Mouse (Mus musculus): ENCODE results near the gene Psma6. TPM values are rescaled to one million over a fixed set of nuclear protein-coding genes. Genes with fewer than 3 reads are reported as not detected.

The Psma6 gene
- polyA plus RNA-seq, 1 experiment from 2014 or later = 378 TPM

- H3K4me3 ChIP-seq = no peak overlapping the region
- H3K27ac ChIP-seq = peak overlapping the region; percentile 90; the same call in 1 of the 2 replicates
- H3K9me3 ChIP-seq = no peaks in the 10 kb centered on the region
- H3K36me3 ChIP-seq = no peaks in the 10 kb centered on the region
- ATAC-seq (ENCODE audit: insufficient number of reproducible peaks, low FRiP score, low TSS enrichment, low read depth) = no peak
- H3K4me2 ChIP-seq = no peak overlapping the region
- WGBS = 78% methylated on average over 4 of the region's 4 CpGs
- H3K9ac ChIP-seq = no peak overlapping the region
- no peaks in the 10 kb centered on the region for H3K27me3 ChIP-seq
- peaks cover 43% of the 10 kb centered on the region for H3K4me1 ChIP-seq
These were observed 61.6 kb downstream of the Psma6 start for GRCm38 (mm10) chr12:55445583-55445982.

GRCm38 (mm10) chr12:55446366-55446745 lies 62.3 kb downstream of the Psma6 start:
- WGBS = 84% methylated on average over 4 of the region's 4 CpGs
- ATAC-seq (ENCODE audit: insufficient number of reproducible peaks, low FRiP score, low TSS enrichment, low read depth) = no peak
- no peak overlapping the region for H3K4me2 ChIP-seq
- H3K27me3 ChIP-seq = no peaks in the 10 kb centered on the region
- H3K36me3 ChIP-seq = no peaks in the 10 kb centered on the region
- peaks cover 43% of the 10 kb centered on the region for H3K4me1 ChIP-seq
- H3K4me3 ChIP-seq = no peak overlapping the region
- peak overlapping the region; percentile 90 for H3K27ac ChIP-seq
- H3K9me3 ChIP-seq = no peaks in the 10 kb centered on the region
- H3K9ac ChIP-seq = no peak overlapping the region

DNA sequence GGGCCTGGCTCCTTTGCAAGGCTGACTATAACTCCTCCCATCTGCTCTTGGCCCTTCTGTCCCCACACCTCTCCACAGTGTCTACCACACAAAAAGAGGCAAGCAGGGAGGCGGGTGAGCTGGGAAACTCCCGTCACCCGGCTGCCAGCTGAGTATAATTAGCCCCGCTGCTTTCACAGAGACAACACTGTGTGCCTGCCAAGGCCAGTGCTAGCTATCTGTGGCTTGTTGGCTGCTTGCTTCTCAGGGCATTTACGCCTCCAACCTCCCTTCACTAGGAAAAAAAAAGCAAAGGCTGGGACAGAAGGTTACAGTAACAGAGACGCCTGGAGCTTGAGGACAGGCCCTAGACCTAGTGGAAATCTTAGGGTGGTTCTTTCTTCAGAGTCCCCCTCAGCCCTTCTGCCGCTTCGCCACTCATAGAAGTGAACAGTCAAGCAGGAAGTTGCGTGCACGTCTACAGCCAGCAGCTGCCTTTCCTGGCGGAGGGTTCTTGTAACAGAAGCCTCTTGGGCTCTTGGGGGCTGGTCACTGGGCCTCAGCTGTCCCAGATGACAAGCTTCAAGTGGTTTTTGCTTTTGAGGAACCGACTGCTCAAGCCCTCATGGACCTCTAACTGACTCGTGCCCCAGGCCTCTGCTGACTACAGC lies 62.8 kb downstream of the Psma6 start:
- H3K9ac ChIP-seq = no peak overlapping the region
- H3K4me2 ChIP-seq = no peak overlapping the region
- no peaks in the 10 kb centered on the region for H3K27me3 ChIP-seq
- H3K4me1 ChIP-seq = peaks cover 43% of the 10 kb centered on the region
- H3K36me3 ChIP-seq = no peaks in the 10 kb centered on the region
- peak; percentile 83 for ATAC-seq (ENCODE audit: insufficient number of reproducible peaks, low FRiP score, low TSS enrichment, low read depth)
- no peaks in the 10 kb centered on the region for H3K9me3 ChIP-seq
- 16% methylated on average over 13 of the region's 13 CpGs for WGBS
- peak overlapping the region; percentile 90 for H3K27ac ChIP-seq
- no peak overlapping the region for H3K4me3 ChIP-seq

GRCm38 (mm10) chr12:55447396-55447760 lies 63.4 kb downstream of the Psma6 start:
- Histone ChIP-seq H3K27ac (peak overlapping the region; percentile 90), H3K4me1 (peaks cover 47% of the 10 kb centered on the region), H3K27me3 (no peaks in the 10 kb centered on the region), H3K9me3 (no peaks in the 10 kb centered on the region), H3K36me3 (no peaks in the 10 kb centered on the region), H3K9ac (no peak overlapping the region), H3K4me3 (no peak overlapping the region), H3K4me2 (no peak overlapping the region)
- ATAC-seq (ENCODE audit: insufficient number of reproducible peaks, low FRiP score, low TSS enrichment, low read depth) = no peak
- 81% methylated on average over 11 of the region's 11 CpGs for WGBS

- no peak overlapping the region for H3K9ac ChIP-seq
- no peak for ATAC-seq (ENCODE audit: insufficient number of reproducible peaks, low FRiP score, low TSS enrichment, low read depth)
- H3K9me3 ChIP-seq = no peaks in the 10 kb centered on the region
- H3K27ac ChIP-seq = no peak overlapping the region
- no peak overlapping the region for H3K4me3 ChIP-seq
- WGBS = 80% methylated on average over 2 of the region's 2 CpGs
- no peak overlapping the region for H3K4me2 ChIP-seq
- peaks cover 46% of the 10 kb centered on the region for H3K4me1 ChIP-seq
- H3K27me3 ChIP-seq = no peaks in the 10 kb centered on the region
- H3K36me3 ChIP-seq = no peaks in the 10 kb centered on the region
These were observed 64.4 kb downstream of the Psma6 start for GRCm38 (mm10) chr12:55448457-55448856.

- H3K9ac ChIP-seq = no peak overlapping the region
- H3K36me3 ChIP-seq = no peaks in the 10 kb centered on the region
- WGBS = 89% methylated on average over 2 of the region's 2 CpGs
- H3K4me3 ChIP-seq = no peak overlapping the region
- no peak overlapping the region for H3K4me2 ChIP-seq
- no peaks in the 10 kb centered on the region for H3K27me3 ChIP-seq
- no peak for ATAC-seq (ENCODE audit: insufficient number of reproducible peaks, low FRiP score, low TSS enrichment, low read depth)
- H3K4me1 ChIP-seq = peaks cover 43% of the 10 kb centered on the region
- H3K9me3 ChIP-seq = no peaks in the 10 kb centered on the region
- H3K27ac ChIP-seq = no peak overlapping the region
These were observed 65.0 kb downstream of the Psma6 start for GRCm38 (mm10) chr12:55449048-55449447.

GRCm38 (mm10) chr12:55450421-55450820 lies 66.4 kb downstream of the Psma6 start:
- 65% methylated on average over 16 of the region's 16 CpGs for WGBS
- Histone ChIP-seq H3K27me3 (no peaks in the 10 kb centered on the region), H3K9ac (no peak overlapping the region), H3K4me1 (peaks cover 42% of the 10 kb centered on the region), H3K9me3 (no peaks in the 10 kb centered on the region), H3K36me3 (no peaks in the 10 kb centered on the region), H3K4me2 (no peak overlapping the region), H3K4me3 (no peak overlapping the region), H3K27ac (no peak overlapping the region)
- no peak for ATAC-seq (ENCODE audit: insufficient number of reproducible peaks, low FRiP score, low TSS enrichment, low read depth)

- Histone ChIP-seq H3K9me3 (no peaks in the 10 kb centered on the region), H3K4me3 (no peak overlapping the region), H3K4me1 (peaks cover 27% of the 10 kb centered on the region), H3K27me3 (no peaks in the 10 kb centered on the region), H3K27ac (peak overlapping the region; percentile 54), H3K4me2 (no peak overlapping the region), H3K36me3 (no peaks in the 10 kb centered on the region), H3K9ac (no peak overlapping the region)
- ATAC-seq (ENCODE audit: insufficient number of reproducible peaks, low FRiP score, low TSS enrichment, low read depth) = no peak
- 30% methylated on average over 5 of the region's 5 CpGs for WGBS
These were observed 68.8 kb downstream of the Psma6 start for GRCm38 (mm10) chr12:55452839-55453238.

- Histone ChIP-seq H3K27me3 (no peaks in the 10 kb centered on the region), H3K4me3 (no peak overlapping the region), H3K4me2 (no peak overlapping the region), H3K27ac (no peak overlapping the region; the same call in 1 of the 2 replicates), H3K9ac (no peak overlapping the region), H3K36me3 (no peaks in the 10 kb centered on the region), H3K9me3 (no peaks in the 10 kb centered on the region), H3K4me1 (peaks cover 32% of the 10 kb centered on the region)
- 40% methylated on average over 4 of the region's 4 CpGs for WGBS
- ATAC-seq (ENCODE audit: insufficient number of reproducible peaks, low FRiP score, low TSS enrichment, low read depth) = no peak
These were observed 69.9 kb downstream of the Psma6 start for GRCm38 (mm10) chr12:55453924-55454323.

DNA sequence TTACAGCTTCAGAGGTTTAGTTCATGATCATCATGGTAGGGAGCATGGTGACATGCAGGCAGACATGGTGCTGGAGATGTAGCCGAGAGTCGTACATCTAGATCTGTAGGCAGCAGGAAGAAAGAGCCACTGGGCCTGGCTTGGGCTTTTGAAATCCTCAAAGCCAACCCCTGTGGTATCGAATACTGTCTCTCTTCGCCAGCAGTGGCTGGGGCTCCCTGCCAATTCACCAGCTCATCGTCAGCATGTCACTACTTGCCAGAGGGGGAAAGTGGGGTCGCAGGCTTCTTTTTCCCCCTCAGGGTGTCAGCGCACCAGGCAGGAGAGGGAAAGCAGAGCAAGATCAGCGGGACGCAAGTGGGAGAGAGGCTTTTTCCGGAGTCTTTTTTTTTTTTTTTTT lies 71.2 kb downstream of the Psma6 start:
- Histone ChIP-seq H3K4me2 (no peak overlapping the region), H3K4me1 (peaks cover 32% of the 10 kb centered on the region), H3K9me3 (no peaks in the 10 kb centered on the region), H3K36me3 (no peaks in the 10 kb centered on the region), H3K27me3 (no peaks in the 10 kb centered on the region), H3K27ac (no peak overlapping the region), H3K9ac (no peak overlapping the region), H3K4me3 (no peak overlapping the region)
- no peak for ATAC-seq (ENCODE audit: insufficient number of reproducible peaks, low FRiP score, low TSS enrichment, low read depth)
- 70% methylated on average over 10 of the region's 10 CpGs for WGBS

GRCm38 (mm10) chr12:55456136-55456535 lies 72.1 kb downstream of the Psma6 start:
- no peak overlapping the region for H3K4me3 ChIP-seq
- no peaks in the 10 kb centered on the region for H3K9me3 ChIP-seq
- H3K36me3 ChIP-seq = no peaks in the 10 kb centered on the region
- 62% methylated on average over 3 of the region's 3 CpGs for WGBS
- no peak overlapping the region for H3K9ac ChIP-seq
- no peak for ATAC-seq (ENCODE audit: insufficient number of reproducible peaks, low FRiP score, low TSS enrichment, low read depth)
- no peaks in the 10 kb centered on the region for H3K27me3 ChIP-seq
- no peak overlapping the region for H3K27ac ChIP-seq
- H3K4me2 ChIP-seq = no peak overlapping the region
- peaks cover 33% of the 10 kb centered on the region for H3K4me1 ChIP-seq

- Histone ChIP-seq H3K4me3 (no peak overlapping the region), H3K9me3 (no peaks in the 10 kb centered on the region), H3K9ac (no peak overlapping the region), H3K36me3 (no peaks in the 10 kb centered on the region), H3K4me1 (peaks cover 41% of the 10 kb centered on the region), H3K27ac (no peak overlapping the region), H3K27me3 (no peaks in the 10 kb centered on the region), H3K4me2 (no peak overlapping the region)
- WGBS = 84% methylated on average over 5 of the region's 5 CpGs
- no peak for ATAC-seq (ENCODE audit: insufficient number of reproducible peaks, low FRiP score, low TSS enrichment, low read depth)
These were observed 72.9 kb downstream of the Psma6 start for GRCm38 (mm10) chr12:55456893-55457292.

DNA sequence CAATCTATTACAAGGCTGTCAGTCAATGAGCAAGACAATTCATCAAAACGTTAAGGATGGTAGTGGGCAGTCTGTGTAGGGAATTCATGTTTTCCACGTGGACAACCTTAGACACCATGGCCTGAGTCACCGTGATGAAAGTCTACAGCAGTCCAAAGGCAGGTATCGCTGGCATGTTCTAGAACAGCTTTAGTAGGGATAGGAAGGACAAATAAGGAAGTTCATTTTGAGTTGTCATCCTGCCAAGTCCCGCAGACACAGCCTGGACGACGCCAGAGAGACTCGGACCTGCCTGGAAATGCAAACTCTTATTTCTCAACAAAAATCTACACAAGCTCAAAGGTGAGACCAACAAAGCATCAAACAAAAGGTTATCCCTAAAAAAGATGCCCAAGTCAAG lies 75.7 kb downstream of the Psma6 start:
- Histone ChIP-seq H3K4me3 (no peak overlapping the region), H3K27me3 (no peaks in the 10 kb centered on the region)

More for the DNA sequence above, 75.7 kb downstream of the Psma6 start:
- H3K9me3 ChIP-seq = no peaks in the 10 kb centered on the region
- no peak for ATAC-seq (ENCODE audit: insufficient number of reproducible peaks, low FRiP score, low TSS enrichment, low read depth)
- WGBS = 72% methylated on average over 8 of the region's 8 CpGs
- no peaks in the 10 kb centered on the region for H3K36me3 ChIP-seq
- H3K27ac ChIP-seq = no peak overlapping the region
- H3K4me1 ChIP-seq = peaks cover 52% of the 10 kb centered on the region
- H3K4me2 ChIP-seq = no peak overlapping the region
- H3K9ac ChIP-seq = no peak overlapping the region
